Mouse (Mus musculus): ENCODE results near the gene Vmn1r194.
"Not testable (repeated sequence)": the region's sequence is repeated elsewhere in the genome, so short reads cannot be mapped to it uniquely, and the experiment has no call there.

Gene Vmn1r194

DNA sequence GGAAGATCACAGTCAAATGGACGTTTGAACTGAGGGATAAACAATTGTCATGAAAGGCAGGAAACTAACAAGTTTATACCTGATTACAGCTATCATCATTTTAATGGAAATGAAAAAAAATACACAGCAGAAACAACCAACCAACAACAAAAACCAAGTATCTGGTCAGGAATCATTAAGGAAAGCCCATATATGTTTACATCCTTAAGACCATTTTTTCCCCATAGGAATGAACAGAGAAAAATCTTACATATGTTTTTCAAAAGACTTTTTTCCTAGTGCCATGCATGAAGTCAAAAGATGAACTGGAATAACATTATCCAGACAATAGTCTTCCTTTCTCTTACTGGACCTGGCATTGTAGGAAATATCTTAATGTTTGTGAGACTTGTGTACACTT is at the start of gene Vmn1r194:
Gene Vmn1r194, plus strand, starts transcription at position 301 of the 400 bp plus-strand sequence.
- no peak for DNase-seq (ENCODE audit: low read depth, low spot score)

- DNase-seq (ENCODE audit: low read depth, low spot score): not testable (repeated sequence)
Observed at GRCm38 (mm10) chr13:22223060-22223459, 21.0 kb upstream of the Vmn1r194 start, which contains the start of gene Vmn1r193. Gene Vmn1r193, minus strand, starts transcription at chr13:22223160.

DNA sequence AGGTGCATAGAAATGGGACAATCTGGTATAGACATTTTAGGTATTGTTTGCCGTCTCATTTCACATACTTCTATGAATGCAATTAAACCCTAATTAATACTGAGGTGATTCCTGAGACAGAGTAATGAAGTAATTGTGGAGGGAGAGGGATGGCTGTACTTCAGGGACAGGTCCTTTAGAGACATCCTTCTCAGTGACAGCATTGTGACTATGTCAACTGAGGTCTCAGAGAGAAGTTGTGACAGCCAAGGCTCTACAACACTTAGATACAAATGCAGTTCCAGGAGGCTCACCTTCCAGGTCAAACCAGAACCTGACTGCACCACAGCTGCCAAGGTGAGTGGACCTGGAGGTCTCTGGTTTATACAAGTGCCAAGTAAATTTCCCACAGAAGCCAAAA is 26.2 kb downstream of the Vmn1r194 start, which contains the start of gene Vmn1r195:
Gene Vmn1r195, plus strand, starts transcription at position 301 of the 400 bp plus-strand sequence.
- not testable (repeated sequence) for DNase-seq (ENCODE audit: low read depth, low spot score)

DNA sequence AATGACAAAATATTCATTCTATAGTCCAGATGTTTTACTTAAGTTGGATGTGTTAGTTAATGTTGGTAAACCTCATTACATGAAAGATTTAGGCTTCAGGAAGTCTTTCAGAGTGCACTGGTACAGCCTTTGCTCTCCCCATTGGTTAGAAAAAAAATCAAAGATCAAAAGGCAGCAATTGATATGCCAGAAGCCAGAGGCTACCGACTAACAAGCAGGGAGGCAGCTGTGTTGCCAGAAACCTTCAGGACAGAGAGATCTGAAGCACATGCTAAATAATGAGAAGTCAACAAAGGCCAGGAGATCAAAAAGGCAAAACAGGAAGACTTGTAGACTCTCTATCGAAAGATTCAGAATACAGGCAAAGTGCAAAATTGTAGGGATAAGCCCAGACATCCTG is 27.7 kb downstream of the Vmn1r194 start:
- DNase-seq (ENCODE audit: low read depth, low spot score): no peak

DNA sequence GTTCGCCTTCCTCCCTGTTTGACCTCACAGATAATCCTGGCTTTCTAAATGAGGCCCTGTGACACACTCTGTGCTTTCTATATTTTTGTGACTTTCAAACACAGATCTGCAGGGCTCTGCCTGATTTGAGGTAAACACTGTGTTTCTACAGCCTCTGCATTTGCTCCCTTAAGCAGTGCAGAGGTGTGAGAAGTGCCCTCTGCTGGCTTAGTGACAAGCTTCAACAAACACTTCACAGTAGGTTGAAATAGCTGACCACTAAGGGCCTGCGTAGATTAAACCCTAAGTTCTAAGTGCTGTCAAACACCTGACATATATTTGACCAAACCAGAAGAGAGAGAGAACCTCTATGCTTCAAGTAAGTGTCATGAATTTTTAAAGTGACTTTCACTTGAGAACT is 40.6 kb downstream of the Vmn1r194 start:
- DNase-seq (ENCODE audit: low read depth, low spot score): peak; percentile 18

DNA sequence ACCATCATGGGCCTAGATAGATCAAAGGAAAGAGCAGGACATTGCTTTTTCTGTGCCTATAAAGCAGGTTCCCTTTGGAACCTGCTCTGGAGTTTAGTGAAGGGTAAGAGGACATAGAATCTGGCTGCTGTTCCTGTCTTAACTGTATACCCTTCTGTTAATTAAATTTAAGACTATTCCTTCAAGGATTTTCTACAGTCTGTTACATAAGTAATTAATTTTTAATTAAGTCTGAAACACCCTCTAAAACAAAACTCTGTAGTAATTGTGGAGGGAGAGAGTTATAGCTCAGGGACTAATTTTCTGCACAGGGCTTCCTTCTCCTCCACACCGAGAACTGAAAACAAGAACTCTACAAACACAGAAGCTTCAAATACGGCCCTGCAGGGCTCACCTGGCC is 45.6 kb downstream of the Vmn1r194 start, which contains the start of gene Vmn1r196:
Gene Vmn1r196, plus strand, starts transcription at position 301 of the 400 bp plus-strand sequence.
- no peak for DNase-seq (ENCODE audit: low read depth, low spot score)

All from brain, adult 2 months (tissue).